14 mouse cellular contexts compared by ENCODE assay signal in genomic region chr3:95707497-95707896, GRCm38 (mm10). TPM values are rescaled to one million over a fixed set of nuclear protein-coding genes. Genes with fewer than 3 reads are reported as not detected.
A peak's percentile ranks its signal among the peaks of the same experiment; 100 is the strongest.
DNase-seq lines count a peak whose midpoint lies in the region; ATAC-seq and TF ChIP-seq lines count a peak whose summit lies in the region.
"Had no signal": no experiment of that assay in that cellular context is flagged by ENCODE, and none has a peak within 500 bp of the region (broad histone marks: within the 10 kb centered on the region; RNA-seq: fewer than 3 reads in every experiment).

No protein-coding gene starts in this region.

- H3K9ac ChIP-seq in heart, adult 2 months (ENCODE audit: low read depth, low read length) = no peak overlapping the region
- no peak overlapping the region for H3K9ac ChIP-seq in MEL (ENCODE audit: control insufficient read depth, low read depth, low read length, poor library complexity, severe bottlenecking)
- H3K9ac ChIP-seq in midbrain, embryonic 16.5 days (ENCODE audit: low read depth, low read length) = no peak overlapping the region
- H3K9ac ChIP-seq: liver, embryonic 12.5 days; midbrain, embryonic 13.5 days; neural tube, embryonic 13.5 days had no signal

- TF ChIP-seq POLR2A in heart, adult 2 months (IDR thresholded peaks at IDR 0.05; ENCODE audit: insufficient read depth, low read depth, low read length) = no peak
- no peak for TF ChIP-seq POLR2A in MEL (IDR thresholded peaks at IDR 0.05; ENCODE audit: control insufficient read depth in 1 of 2, insufficient read depth in 1 of 2, low read depth in 1 of 2, low read length in 2 of 2, poor library complexity in 1 of 2)

- no peak overlapping the region for H3K4me2 ChIP-seq in midbrain, embryonic 16.5 days (ENCODE audit: low read length)
- H3K4me2 ChIP-seq: liver, embryonic 12.5 days; midbrain, embryonic 13.5 days; neural tube, embryonic 13.5 days had no signal

- ATAC-seq in inflammation-experienced regulatory T-cells, adult 6 months = peak; percentile 81
- no peak for ATAC-seq in midbrain, embryonic 16.5 days
- ATAC-seq: liver, embryonic 12.5 days; midbrain, embryonic 13.5 days had no signal

- WGBS in heart, adult 2 months = 80% methylated on average over 7 of the region's 7 CpGs
- WGBS in midbrain, embryonic 16.5 days = 92% methylated on average over 7 of the region's 7 CpGs

- no peaks in the 10 kb centered on the region for H3K9me3 ChIP-seq in MEL (replicated peaks; ENCODE audit: insufficient read depth, low read length)
- no peaks in the 10 kb centered on the region for H3K9me3 ChIP-seq in midbrain, embryonic 16.5 days (replicated peaks; ENCODE audit: control insufficient read depth, low read length, poor library complexity, severe bottlenecking)
- H3K9me3 ChIP-seq: liver, embryonic 12.5 days; midbrain, embryonic 13.5 days had no signal

- no peaks in the 10 kb centered on the region for H3K4me1 ChIP-seq in heart, adult 2 months (ENCODE audit: control insufficient read depth, insufficient read depth, low read length)
- peaks cover 2 to 3% of the 10 kb centered on the region in 2 experiments; a peak in 2 of 4 replicates for H3K4me1 ChIP-seq in MEL (ENCODE audit: control insufficient read depth in 1 of 2, insufficient read depth in 2 of 2, low read length in 2 of 2)
- no peaks in the 10 kb centered on the region for H3K4me1 ChIP-seq in midbrain, embryonic 16.5 days (ENCODE audit: control insufficient read depth, insufficient read depth, low read length)
- H3K4me1 ChIP-seq: liver, embryonic 12.5 days; midbrain, embryonic 13.5 days had no signal

- no peak for TF ChIP-seq EP300 in heart, adult 2 months (IDR thresholded peaks at IDR 0.05; ENCODE audit: insufficient read depth, low read depth, low read length)
- TF ChIP-seq EP300 in MEL (IDR thresholded peaks at IDR 0.05; ENCODE audit: low read depth in 1 of 2, low read length in 2 of 2) = no peak

- no peaks in the 10 kb centered on the region for H3K27me3 ChIP-seq in heart, adult 2 months (ENCODE audit: control insufficient read depth, insufficient read depth, low read length)
- no peaks in the 10 kb centered on the region for H3K27me3 ChIP-seq in MEL (ENCODE audit: control insufficient read depth in 1 of 2, insufficient read depth in 2 of 2, low read length in 2 of 2)
- H3K27me3 ChIP-seq in splenic B cell, adult 2 months (ENCODE audit: control insufficient read depth, insufficient read depth, low read length, poor library complexity, severe bottlenecking) = no peaks in the 10 kb centered on the region
- no peaks in the 10 kb centered on the region for H3K27me3 ChIP-seq in midbrain, embryonic 16.5 days (ENCODE audit: control insufficient read depth, insufficient read depth, low read depth, low read length)
- H3K27me3 ChIP-seq: midbrain, embryonic 13.5 days; neural tube, embryonic 13.5 days had no signal

- no peak for TF ChIP-seq CTCF in heart, adult 2 months (IDR thresholded peaks at IDR 0.05)
- TF ChIP-seq CTCF in MEL (IDR thresholded peaks at IDR 0.05 in 2 of 3, conservative IDR thresholded peaks at IDR 0.05 in 1 of 3; ENCODE audit: control insufficient read depth in 1 of 3, insufficient read depth in 1 of 3, low read depth in 2 of 3, low read length in 3 of 3, poor library complexity in 1 of 3, severe bottlenecking in 1 of 3) = no peak

- H3K4me3 ChIP-seq in heart, adult 2 months = no peak overlapping the region
- no peak overlapping the region for H3K4me3 ChIP-seq in MEL (ENCODE audit: control insufficient read depth in 1 of 2, insufficient read depth in 1 of 2, low read depth in 2 of 2, low read length in 2 of 2)
- no peak overlapping the region for H3K4me3 ChIP-seq in midbrain, embryonic 16.5 days (ENCODE audit: low read depth, low read length)
- H3K4me3 ChIP-seq: liver, embryonic 12.5 days; midbrain, embryonic 13.5 days; neural tube, embryonic 13.5 days had no signal

- no peaks in the 10 kb centered on the region for H3K36me3 ChIP-seq in heart, adult 2 months (ENCODE audit: control insufficient read depth, insufficient read depth, low read length)
- H3K36me3 ChIP-seq in MEL (ENCODE audit: control insufficient read depth in 1 of 2, insufficient read depth in 2 of 2, low read length in 2 of 2) = 0 out of 4 replicates have a peak, but pooled peaks cover 0 to 3% of the 10 kb centered on the region in 2 experiments
- no peaks in the 10 kb centered on the region for H3K36me3 ChIP-seq in splenic B cell, adult 2 months (ENCODE audit: control insufficient read depth, insufficient read depth, low read length, poor library complexity, severe bottlenecking)
- no peaks in the 10 kb centered on the region for H3K36me3 ChIP-seq in midbrain, embryonic 16.5 days (ENCODE audit: control insufficient read depth, insufficient read depth, low read length)
- H3K36me3 ChIP-seq: liver, embryonic 12.5 days; midbrain, embryonic 13.5 days; neural tube, embryonic 13.5 days had no signal

- H3K79me2 ChIP-seq in heart, adult 2 months (replicated peaks; ENCODE audit: control insufficient read depth, insufficient read depth, low read length) = no peaks in the 10 kb centered on the region
- H3K79me2 ChIP-seq in MEL (ENCODE audit: control insufficient read depth, insufficient read depth, low read length, poor library complexity) = no peaks in the 10 kb centered on the region

- TF ChIP-seq RAD21 in MEL (IDR thresholded peaks at IDR 0.05; ENCODE audit: low read depth, low read length) = no peak

- intact Hi-C loops in heart, adult 2 months (cut with DNase I) = no loop called here

- no peak overlapping the region for H3K27ac ChIP-seq in heart, adult 2 months
- no peak overlapping the region for H3K27ac ChIP-seq in MEL (ENCODE audit: control insufficient read depth, low read depth, low read length)
- no peak overlapping the region for H3K27ac ChIP-seq in midbrain, embryonic 16.5 days (ENCODE audit: low read length)
- H3K27ac ChIP-seq: liver, embryonic 12.5 days; midbrain, embryonic 13.5 days; neural tube, embryonic 13.5 days had no signal

- peak; percentile 92 for DNase-seq in heart, adult 11 months
- DNase-seq in heart, adult 2 months = no peak
- DNase-seq in MEL (ENCODE audit: low read depth, low spot score) (peak; percentile 52), adipocyte (ENCODE audit: low spot score) (no peak)
- DNase-seq in splenic B cell, adult 2 months (ENCODE audit: low read depth, low spot score) = peak; percentile 40
- DNase-seq in adrenal gland, postnatal 10 days = no peak
- DNase-seq: cerebellum, postnatal 14 days; kidney, postnatal 25 days; lung, postnatal 14 days had no signal

TF ChIP-seq in MEL, 35 proteins besides CTCF, POLR2A, EP300 and RAD21 (continues in another document):
- no peak for TF ChIP-seq UBTF (IDR thresholded peaks at IDR 0.05; ENCODE audit: borderline replicate concordance, insufficient read depth, low read depth, low read length)
- no peak for TF ChIP-seq ELF1 (IDR thresholded peaks at IDR 0.05; ENCODE audit: low read depth, low read length)
- no peak for TF ChIP-seq ETS1 (IDR thresholded peaks at IDR 0.05; ENCODE audit: low read depth, low read length)
- no peak for TF ChIP-seq SIN3A (IDR thresholded peaks at IDR 0.05; ENCODE audit: low read length)
- no peak for TF ChIP-seq BHLHE40 (IDR thresholded peaks at IDR 0.05; ENCODE audit: borderline replicate concordance, low read depth, low read length)
- no peak for TF ChIP-seq CHD2 (IDR thresholded peaks at IDR 0.05; ENCODE audit: low read length)
- TF ChIP-seq GATA1 (IDR thresholded peaks at IDR 0.05; ENCODE audit: low read depth, low read length) = no peak
- no peak for TF ChIP-seq MXI1 (IDR thresholded peaks at IDR 0.05; ENCODE audit: low read depth, low read length)
- no peak for TF ChIP-seq KAT2A (conservative IDR thresholded peaks at IDR 0.05; ENCODE audit: low read depth, low read length)

RNA-seq across cellular contexts. Expression of gene Adamtsl4, which starts 19.8 kb away (rescaled TPM):
- 10 to 100 TPM; 39.2 to 51.4 TPM for total RNA-seq in heart, adult 2 months (2021)
- polyA plus RNA-seq in heart, adult 2 months (2012; rRNA removed) = 36.2 and 46.2 TPM in 2 replicates
- 0.03 and 0.27 TPM in 2 replicates for total RNA-seq in MEL (2012; rRNA removed)
- under 1 TPM in 1 of 2 experiments, not detected in 1; 0.88 TPM for polyA plus RNA-seq in MEL (2012; ENCODE audit: insufficient read depth in 1 of 2, insufficient read length in 2 of 2, low read depth in 1 of 2, low replicate concordance in 2 of 2, missing spikeins in 1 of 2)
- polyA plus RNA-seq in inflammation-experienced regulatory T-cells, adult 6 months (2017; shearing (Covaris generic)) = 1 to 10 TPM; 2.0 to 4.6 (median 2.2) TPM
- polyA plus RNA-seq in midbrain, embryonic 16.5 days (2015; fragmentation: Nextera tagmentation; extraction: Ambion mirVana) = 0.80 and 1.0 TPM in 2 replicates
- total RNA-seq in adrenal gland, postnatal 10 days (2021) = 10 to 100 TPM; 13.3 to 13.4 TPM

RNA-seq across cellular contexts. Expression of gene Ecm1, which starts 31.9 kb away (rescaled TPM):
- 10 to 100 TPM; 54.4 to 61.9 TPM for total RNA-seq in heart, adult 2 months (2021)
- 173 and 200 TPM in 2 replicates for polyA plus RNA-seq in heart, adult 2 months (2012; rRNA removed)
- 0.39 and 1.0 TPM in 2 replicates for total RNA-seq in MEL (2012; rRNA removed)
- 1 to 10 TPM in 1 of 2 experiments, not detected in 1; 9.5 TPM for polyA plus RNA-seq in MEL (2012; ENCODE audit: insufficient read depth in 1 of 2, insufficient read length in 2 of 2, low read depth in 1 of 2, low replicate concordance in 2 of 2, missing spikeins in 1 of 2)
- 100 to 1,000 TPM in 1 of 3 experiments, 10 to 100 TPM in 2; 30.0 to 103 (median 70.1) TPM for polyA plus RNA-seq in inflammation-experienced regulatory T-cells, adult 6 months (2017; shearing (Covaris generic))
- 10.0 and 11.5 TPM in 2 replicates for polyA plus RNA-seq in midbrain, embryonic 16.5 days (2015; fragmentation: Nextera tagmentation; extraction: Ambion mirVana)
- 100 to 1,000 TPM; 139 to 162 TPM for total RNA-seq in adrenal gland, postnatal 10 days (2021)

RNA-seq across cellular contexts. Expression of gene Mcl1, which starts 48.9 kb away (rescaled TPM):
- total RNA-seq in heart, adult 2 months (2021) = 100 to 1,000 TPM; 134 to 139 TPM
- polyA plus RNA-seq in heart, adult 2 months (2012; rRNA removed) = 39.1 and 64.4 TPM in 2 replicates
- total RNA-seq in MEL (2012; rRNA removed) = 140 and 142 TPM in 2 replicates
- polyA plus RNA-seq in MEL (2012; ENCODE audit: insufficient read depth in 1 of 2, insufficient read length in 2 of 2, low read depth in 1 of 2, low replicate concordance in 2 of 2, missing spikeins in 1 of 2) = 100 to 1,000 TPM; 156 to 211 TPM
- polyA plus RNA-seq in inflammation-experienced regulatory T-cells, adult 6 months (2017; shearing (Covaris generic)) = 10 to 100 TPM; 50.5 to 86.1 (median 61.6) TPM
- polyA plus RNA-seq in midbrain, embryonic 16.5 days (2015; fragmentation: Nextera tagmentation; extraction: Ambion mirVana) = 37.9 and 43.1 TPM in 2 replicates
- total RNA-seq in adrenal gland, postnatal 10 days (2021) = 100 to 1,000 TPM; 116 to 144 TPM

RNA-seq across cellular contexts. Expression of gene Tars2, which starts 52.5 kb away (rescaled TPM):
- total RNA-seq in heart, adult 2 months (2021) = 10 to 100 TPM; 42.1 to 45.3 TPM
- 31.3 and 54.4 TPM in 2 replicates for polyA plus RNA-seq in heart, adult 2 months (2012; rRNA removed)
- 138 and 141 TPM in 2 replicates for total RNA-seq in MEL (2012; rRNA removed)
- polyA plus RNA-seq in MEL (2012; ENCODE audit: insufficient read depth in 1 of 2, insufficient read length in 2 of 2, low read depth in 1 of 2, low replicate concordance in 2 of 2, missing spikeins in 1 of 2) = 100 to 1,000 TPM in 1 of 2 experiments, not detected in 1; 237 TPM
- polyA plus RNA-seq in inflammation-experienced regulatory T-cells, adult 6 months (2017; shearing (Covaris generic)) = 10 to 100 TPM; 47.7 to 80.0 (median 79.5) TPM
- 46.2 and 54.1 TPM in 2 replicates for polyA plus RNA-seq in midbrain, embryonic 16.5 days (2015; fragmentation: Nextera tagmentation; extraction: Ambion mirVana)
- total RNA-seq in adrenal gland, postnatal 10 days (2021) = 10 to 100 TPM; 40.8 to 51.6 TPM

Comparison
In these comparisons a context has a peak if more than half of its experiments do, and no peak if none do; other contexts are left out.
1. DNase-seq: peak in heart, adult 11 months (single experiment), MEL (single experiment) and splenic B cell, adult 2 months (single experiment); none in heart, adult 2 months (0 of 2), adipocyte (single experiment) and adrenal gland, postnatal 10 days (single experiment).